Mouse (Mus musculus) MEL (cell line): ENCODE results near the gene Plekha7. TPM values are rescaled to one million over a fixed set of nuclear protein-coding genes. Genes with fewer than 3 reads are reported as not detected.

Experiments used
- DNase-seq: peaks from one replicate; pipeline ENCODE4 v3.0.0; 2011; ENCODE audit warnings: low read depth, low spot score
- H3K27ac ChIP-seq: 2 replicates; pipeline ENCODE4 v1.5.1; 2012; ENCODE audit warnings: low read depth, mild to moderate bottlenecking, control low read depth, low read length, moderate library complexity; ENCODE audit not compliant: control insufficient read depth
- H3K27me3 ChIP-seq, 2 experiments: fragments of 150-350 bp in 1 of 2; sonication (generic) in 1 of 2; 2 replicates each; pipeline ENCODE4 v1.6.1; 2012; ENCODE audit warnings: low read length in 2 of 2, mild to moderate bottlenecking in 2 of 2, improper control_type of control experiment in 1 of 2, moderate library complexity in 1 of 2; ENCODE audit not compliant: insufficient read depth in 2 of 2, control insufficient read depth in 1 of 2
- H3K36me3 ChIP-seq, 2 experiments: 2 replicates each; pipeline ENCODE4 v1.6.1; 2012 to 2014; ENCODE audit warnings: low read length in 2 of 2, improper control_type of control experiment in 1 of 2, inconsistent platforms in 1 of 2, mild to moderate bottlenecking in 1 of 2; ENCODE audit not compliant: insufficient read depth in 2 of 2, control insufficient read depth in 1 of 2
- H3K4me1 ChIP-seq, 2 experiments: fragments of 150-350 bp in 1 of 2; sonication (generic) in 1 of 2; 2 replicates each; pipeline ENCODE4 v1.6.1; 2012; ENCODE audit warnings: low read length in 2 of 2, improper control_type of control experiment in 1 of 2, mild to moderate bottlenecking in 1 of 2; ENCODE audit not compliant: insufficient read depth in 2 of 2, control insufficient read depth in 1 of 2
- H3K4me3 ChIP-seq, 2 experiments: fragments of 150-350 bp in 1 of 2; sonication (generic) in 1 of 2; 2 replicates each; pipeline ENCODE4 v1.5.1; 2012; ENCODE audit warnings: low read depth in 2 of 2, low read length in 2 of 2, mild to moderate bottlenecking in 2 of 2, moderate library complexity in 2 of 2, control low read depth in 1 of 2, improper control_type of control experiment in 1 of 2; ENCODE audit not compliant: control insufficient read depth in 1 of 2, insufficient read depth in 1 of 2
- H3K79me2 ChIP-seq: 2 replicates; pipeline ENCODE4 v1.6.1; 2012; ENCODE audit warnings: mild to moderate bottlenecking, low read length, moderate library complexity; ENCODE audit not compliant: control insufficient read depth, poor library complexity, insufficient read depth
- H3K9ac ChIP-seq: 2 replicates; pipeline ENCODE4 v1.6.1; 2012; ENCODE audit warnings: low read depth, mild to moderate bottlenecking, control low read depth, low read length, moderate library complexity; ENCODE audit not compliant: control insufficient read depth, poor library complexity, severe bottlenecking
- H3K9me3 ChIP-seq: fragments of 150-350 bp; sonication (generic); replicated peaks from 2 replicates; pipeline ENCODE4 v1.6.1; 2012; ENCODE audit warnings: mild to moderate bottlenecking, low read length, improper control_type of control experiment, moderate library complexity; ENCODE audit not compliant: insufficient read depth
- CHD1 ChIP-seq: IDR thresholded peaks from 2 replicates; pipeline ENCODE4 v1.6.1; 2012; ENCODE audit warnings: low read depth, mild to moderate bottlenecking, inconsistent platforms, low read length, improper control_type of control experiment
- EP300 ChIP-seq, 2 experiments: IDR thresholded peaks; 2 replicates each; pipeline ENCODE4 v1.6.1; 2011; ENCODE audit warnings: improper control_type of control experiment in 2 of 2, low read length in 2 of 2, low read depth in 1 of 2, mild to moderate bottlenecking in 1 of 2
- ETS1 ChIP-seq: IDR thresholded peaks from 2 replicates; pipeline ENCODE4 v1.6.1; 2012; ENCODE audit warnings: low read depth, mild to moderate bottlenecking, inconsistent platforms, low read length, improper control_type of control experiment, moderate library complexity
- GABPA ChIP-seq: IDR thresholded peaks from 2 replicates; pipeline ENCODE4 v1.6.1; 2012; ENCODE audit warnings: low read depth, mild to moderate bottlenecking, inconsistent platforms, low read length, improper control_type of control experiment, moderate library complexity
- JUND ChIP-seq: IDR thresholded peaks from 2 replicates; pipeline ENCODE4 v1.6.1; 2011; ENCODE audit warnings: low read depth, mild to moderate bottlenecking, improper control_type of control experiment, low read length
- KAT2A ChIP-seq: conservative IDR thresholded peaks from 2 replicates; pipeline ENCODE4 v1.6.1; 2012; ENCODE audit warnings: low read depth, low read length, improper control_type of control experiment, inconsistent platforms
- MAZ ChIP-seq: IDR thresholded peaks from 2 replicates; pipeline ENCODE4 v1.6.1; 2012; ENCODE audit warnings: low read depth, mild to moderate bottlenecking, inconsistent platforms, low read length, improper control_type of control experiment
- MEF2A ChIP-seq: IDR thresholded peaks from 2 replicates; pipeline ENCODE4 v1.6.1; 2014; ENCODE audit warnings: low read depth, mild to moderate bottlenecking, inconsistent platforms, low read length, improper control_type of control experiment; ENCODE audit not compliant: poor library complexity, insufficient replicate concordance, severe bottlenecking; ENCODE audit errors: extremely low read depth
- MXI1 ChIP-seq: IDR thresholded peaks from 2 replicates; pipeline ENCODE4 v1.6.1; 2011; ENCODE audit warnings: mild to moderate bottlenecking, low read depth, low read length, improper control_type of control experiment
- MYC ChIP-seq: IDR thresholded peaks from 2 replicates; pipeline ENCODE4 v1.6.1; 2011; ENCODE audit warnings: low read depth, mild to moderate bottlenecking, low read length, improper control_type of control experiment, moderate library complexity
- NELFE ChIP-seq: IDR thresholded peaks from 2 replicates; pipeline ENCODE4 v1.6.1; 2011; ENCODE audit warnings: low read depth, low read length, improper control_type of control experiment
- POLR2A ChIP-seq, 2 experiments: IDR thresholded peaks; 2 replicates each; pipeline ENCODE4 v1.6.1; 2011 to 2012; ENCODE audit warnings: low read length in 2 of 2, mild to moderate bottlenecking in 2 of 2, control low read depth in 1 of 2, improper control_type of control experiment in 1 of 2, low read depth in 1 of 2, moderate library complexity in 1 of 2; ENCODE audit not compliant: control insufficient read depth in 1 of 2, insufficient read depth in 1 of 2, poor library complexity in 1 of 2
- POLR2AphosphoS2 ChIP-seq: IDR thresholded peaks from 2 replicates; pipeline ENCODE4 v1.6.1; 2011; ENCODE audit warnings: low read length, improper control_type of control experiment
- POLR2AphosphoS5 ChIP-seq: IDR thresholded peaks from 2 replicates; pipeline ENCODE4 v1.6.1; 2012; ENCODE audit warnings: low read depth, borderline replicate concordance, mild to moderate bottlenecking, inconsistent platforms, low read length, moderate library complexity, mixed read lengths
- RCOR1 ChIP-seq: IDR thresholded peaks from 2 replicates; pipeline ENCODE4 v1.6.1; 2012; ENCODE audit warnings: low read depth, mild to moderate bottlenecking, inconsistent platforms, low read length, improper control_type of control experiment
- SIN3A ChIP-seq: IDR thresholded peaks from 2 replicates; pipeline ENCODE4 v1.6.1; 2012; ENCODE audit warnings: low read length, improper control_type of control experiment, inconsistent platforms
- SMC3 ChIP-seq: IDR thresholded peaks from 2 replicates; pipeline ENCODE4 v1.6.1; 2011; ENCODE audit warnings: low read depth, low read length, improper control_type of control experiment
- TBP ChIP-seq: IDR thresholded peaks from 2 replicates; pipeline ENCODE4 v1.8.0; 2011; ENCODE audit warnings: low read depth, low read length, improper control_type of control experiment
- UBTF ChIP-seq: IDR thresholded peaks from 2 replicates; pipeline ENCODE4 v1.6.1; 2012; ENCODE audit warnings: low read depth, mild to moderate bottlenecking, inconsistent platforms, low read length, improper control_type of control experiment, moderate library complexity, borderline replicate concordance; ENCODE audit not compliant: insufficient read depth
- USF2 ChIP-seq, 2 experiments: IDR thresholded peaks; 2 replicates each; pipeline ENCODE4 v1.6.1; 2011 to 2012; ENCODE audit warnings: improper control_type of control experiment in 2 of 2, low read length in 2 of 2, borderline replicate concordance in 1 of 2, inconsistent platforms in 1 of 2, low read depth in 1 of 2, mild to moderate bottlenecking in 1 of 2; ENCODE audit not compliant: insufficient read depth in 1 of 2
- ZC3H11A ChIP-seq: IDR thresholded peaks from 2 replicates; pipeline ENCODE4 v1.6.1; 2012; ENCODE audit warnings: low read depth, mild to moderate bottlenecking, inconsistent platforms, low read length, improper control_type of control experiment
- ZNF384 ChIP-seq: IDR thresholded peaks from 2 replicates; pipeline ENCODE4 v1.6.1; 2012; ENCODE audit warnings: low read depth, mild to moderate bottlenecking, inconsistent platforms, low read length, improper control_type of control experiment
- polyA plus RNA-seq, 2 experiments: library from polyadenylated mRNA; stranded (reverse) in 1 of 2; unstranded in 1 of 2; fragments of >175 nt in 1 of 2; fragments of >200 nt in 1 of 2; gene quantifications; 2 replicates each; pipeline versions ENCODE4 v1.2.1 to v1.2.4; 2012; ENCODE audit warnings: low replicate concordance in 2 of 2, low read depth in 1 of 2; ENCODE audit not compliant: insufficient read length in 2 of 2, insufficient read depth in 1 of 2, missing spikeins in 1 of 2
- total RNA-seq: library from RNA; depleted of rRNA; stranded (reverse); fragments of 300-350 nt; gene quantifications from 2 replicates; pipeline ENCODE4 v1.2.3, GENCODE M21; 2012

The Plekha7 gene
- total and polyA plus RNA-seq, 3 experiments: 4.4 to 14.5 TPM; not detected in 1

DNA sequence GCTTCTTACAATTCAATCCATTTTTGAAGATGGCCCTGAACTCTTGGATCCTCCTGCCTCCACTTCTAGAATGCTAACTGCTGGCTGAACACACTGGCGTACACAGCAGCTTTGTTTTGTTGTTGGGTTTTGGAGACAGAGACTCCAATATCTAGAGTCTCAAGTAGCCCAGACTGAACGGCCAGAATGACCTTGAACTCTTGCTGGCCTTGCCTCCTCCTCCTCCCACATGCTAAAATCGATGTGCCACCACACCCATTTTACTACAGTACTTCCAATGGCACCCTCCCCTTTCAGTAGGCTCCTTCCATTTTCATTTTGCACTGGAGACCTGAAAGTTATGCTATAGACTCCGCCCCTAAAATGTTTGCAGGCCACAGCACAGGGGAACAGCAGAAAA, 7.0 kb downstream of the Plekha7 start:
- H3K79me2 ChIP-seq: no peaks in the 10 kb centered on the region
- no peak overlapping the region for H3K27ac ChIP-seq
- no peak for TF ChIP-seq MXI1
- TF ChIP-seq POLR2AphosphoS2: no peak
- TF ChIP-seq SMC3: no peak
- TF ChIP-seq MYC: no peak
- TF ChIP-seq RCOR1: no peak
- no peak for TF ChIP-seq KAT2A
- TF ChIP-seq POLR2AphosphoS5: no peak
- TF ChIP-seq GABPA: no peak
- TF ChIP-seq ZNF384: no peak
- TF ChIP-seq ETS1: no peak
- no peak for TF ChIP-seq MEF2A
- DNase-seq: no peak
- no peaks in the 10 kb centered on the region for H3K36me3 ChIP-seq
- no peaks in the 10 kb centered on the region for H3K9me3 ChIP-seq
- no peak overlapping the region for H3K4me3 ChIP-seq
- no peak overlapping the region for H3K9ac ChIP-seq
- no peaks in the 10 kb centered on the region for H3K27me3 ChIP-seq
- H3K4me1 ChIP-seq: no peaks in the 10 kb centered on the region

DNA sequence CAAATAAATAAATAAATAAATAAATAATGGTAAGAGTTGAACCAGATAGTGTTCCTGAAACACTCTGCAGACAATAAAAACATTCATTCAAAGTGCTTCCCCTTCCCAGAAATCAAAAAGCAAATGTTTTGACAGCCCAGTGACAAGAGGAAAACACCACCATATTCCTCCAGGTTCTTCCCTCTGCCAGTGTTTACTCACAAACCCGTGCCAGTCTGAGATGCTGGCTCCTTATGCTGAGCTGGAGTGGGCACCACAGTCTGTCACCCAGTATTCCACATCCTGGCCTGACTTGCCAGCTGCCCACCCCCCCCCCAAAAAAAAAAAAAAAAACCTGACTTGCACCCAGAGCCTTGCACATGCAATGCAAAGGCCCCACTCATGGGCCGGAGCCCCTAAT, 9.3 kb downstream of the Plekha7 start:
- H3K36me3 ChIP-seq: peaks cover 0 to 8% of the 10 kb centered on the region in 2 experiments; a peak in 2 of 4 replicates

DNA sequence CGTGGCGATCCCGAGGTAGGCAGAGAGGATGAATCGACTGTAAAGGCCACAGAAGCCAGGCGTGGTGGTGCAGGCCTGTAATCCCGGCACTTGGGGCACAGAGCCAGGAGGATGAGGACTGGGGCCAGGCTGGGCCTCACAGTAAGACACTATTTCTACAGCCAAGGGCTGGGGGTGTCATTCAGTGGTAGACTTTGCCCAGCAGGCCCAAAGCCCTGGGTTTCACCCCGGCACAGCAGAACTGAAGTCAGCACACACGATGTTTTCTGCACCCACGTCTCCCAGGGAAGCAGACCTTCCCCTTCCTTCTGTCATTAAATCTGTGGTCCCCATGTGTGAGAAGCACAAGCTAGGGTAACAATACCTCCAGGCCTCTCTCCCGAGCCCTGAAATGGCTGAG, 9.8 kb downstream of the Plekha7 start:
- H3K4me1 ChIP-seq: peaks cover 8 to 14% of the 10 kb centered on the region in 2 experiments
- TF ChIP-seq TBP: no peak
- no peak for TF ChIP-seq USF2 (IDR thresholded peaks at IDR 0.05; ENCODE audit: borderline replicate concordance in 1 of 2, insufficient read depth in 1 of 2, low read depth in 1 of 2, low read length in 2 of 2)
- no peak for TF ChIP-seq CHD1
- no peak for TF ChIP-seq SIN3A
- no peak for TF ChIP-seq POLR2AphosphoS5
- no peak for TF ChIP-seq NELFE
- TF ChIP-seq UBTF: no peak
- TF ChIP-seq JUND: no peak
- no peak for TF ChIP-seq POLR2A (IDR thresholded peaks at IDR 0.05; ENCODE audit: control insufficient read depth in 1 of 2, insufficient read depth in 1 of 2, low read depth in 1 of 2, low read length in 2 of 2, poor library complexity in 1 of 2)
- TF ChIP-seq KAT2A: no peak
- TF ChIP-seq POLR2AphosphoS2: no peak
- no peak for TF ChIP-seq GABPA
- no peak for TF ChIP-seq ZNF384
- TF ChIP-seq EP300 (IDR thresholded peaks at IDR 0.05; ENCODE audit: low read depth in 1 of 2, low read length in 2 of 2): no peak
- TF ChIP-seq MAZ: no peak
- TF ChIP-seq ZC3H11A: no peak
- TF ChIP-seq MEF2A: no peak
- DNase-seq: no peak
- no peak overlapping the region for H3K27ac ChIP-seq
- no peak overlapping the region for H3K4me3 ChIP-seq
- H3K9me3 ChIP-seq: no peaks in the 10 kb centered on the region
- H3K9ac ChIP-seq: no peak overlapping the region
- peaks cover 0 to 8% of the 10 kb centered on the region in 2 experiments; a peak in 2 of 4 replicates for H3K36me3 ChIP-seq
- no peaks in the 10 kb centered on the region for H3K27me3 ChIP-seq
- H3K79me2 ChIP-seq: no peaks in the 10 kb centered on the region

More for the DNA sequence above, 9.3 kb downstream of the Plekha7 start:
- H3K27me3 ChIP-seq: no peaks in the 10 kb centered on the region
- DNase-seq: no peak
- H3K9ac ChIP-seq: no peak overlapping the region
- H3K9me3 ChIP-seq: no peaks in the 10 kb centered on the region
- H3K4me3 ChIP-seq: no peak overlapping the region
- peaks cover 8 to 14% of the 10 kb centered on the region in 2 experiments for H3K4me1 ChIP-seq
- H3K27ac ChIP-seq: no peak overlapping the region
- TF ChIP-seq EP300 (IDR thresholded peaks at IDR 0.05; ENCODE audit: low read depth in 1 of 2, low read length in 2 of 2) (no peak), MYC (no peak)
- H3K79me2 ChIP-seq: no peaks in the 10 kb centered on the region
